Mouse (Mus musculus) myocyte (in vitro differentiated cells): Measurements from ENCODE around the gene B230118H07Rik. TPM values are rescaled to one million over a fixed set of nuclear protein-coding genes. Genes with fewer than 3 reads are reported as not detected.

Experiments
- H3K27me3 ChIP-seq: one replicate; pipeline ENCODE4 v1.6.1; 2011; ENCODE audit not compliant: control insufficient read depth, insufficient read depth, insufficient read length
- H3K36me3 ChIP-seq: one replicate; pipeline ENCODE4 v1.6.1; 2011; ENCODE audit not compliant: control insufficient read depth, insufficient read depth
- H3K4me2 ChIP-seq: one replicate; pipeline ENCODE4 v1.6.1; 2011; ENCODE audit warnings: low read depth, control low read depth
- H3K4me3 ChIP-seq: one replicate; pipeline ENCODE4 v1.5.1; 2011; ENCODE audit warnings: mild to moderate bottlenecking, control low read depth, moderate library complexity
- H3K79me2 ChIP-seq: one replicate; pipeline ENCODE4 v1.6.1; 2011; ENCODE audit not compliant: control insufficient read depth, insufficient read depth
- H3ac ChIP-seq: one replicate; pipeline ENCODE4 v1.6.1; 2011; ENCODE audit not compliant: control insufficient read depth, insufficient read length
- CEBPB ChIP-seq: IDR thresholded peaks from 2 replicates; pipeline ENCODE4 v1.6.1; 2011; ENCODE audit warnings: mild to moderate bottlenecking, moderate library complexity; ENCODE audit not compliant: poor library complexity, insufficient read depth, severe bottlenecking
- E2F4 ChIP-seq: IDR thresholded peaks from one replicate; pipeline ENCODE4 v1.6.1; 2011; ENCODE audit warnings: mild to moderate bottlenecking, control low read depth, moderate library complexity; ENCODE audit not compliant: insufficient read depth
- MAX ChIP-seq: IDR thresholded peaks from one replicate; pipeline ENCODE4 v1.6.1; 2011; ENCODE audit warnings: low read depth, mild to moderate bottlenecking, control low read depth
- MYOD1 ChIP-seq, 3 experiments: IDR thresholded peaks; one replicate each; pipeline ENCODE4 v1.6.1; 2011; ENCODE audit warnings: control low read depth in 2 of 3, low read depth in 2 of 3, mild to moderate bottlenecking in 2 of 3, moderate library complexity in 1 of 3; ENCODE audit not compliant: insufficient read length in 2 of 3, control insufficient read depth in 1 of 3
- MYOG ChIP-seq, 3 experiments: IDR thresholded peaks; one replicate each; pipeline ENCODE4 v1.6.1; 2011; ENCODE audit warnings: control low read depth in 2 of 3, low read depth in 2 of 3, mild to moderate bottlenecking in 2 of 3; ENCODE audit not compliant: insufficient read length in 2 of 3, control insufficient read depth in 1 of 3, insufficient read depth in 1 of 3
- POLR2A ChIP-seq: IDR thresholded peaks from one replicate; pipeline ENCODE4 v1.6.1; 2011; ENCODE audit warnings: low read depth, mild to moderate bottlenecking, control low read depth, moderate library complexity; ENCODE audit not compliant: insufficient read length
- POLR2AphosphoS2 ChIP-seq: IDR thresholded peaks from one replicate; pipeline ENCODE4 v1.6.1; 2011; ENCODE audit warnings: low read depth, control low read depth; ENCODE audit not compliant: insufficient read length
- REST ChIP-seq: IDR thresholded peaks from one replicate; pipeline ENCODE4 v1.6.1; 2011; ENCODE audit warnings: mild to moderate bottlenecking, control low read depth, moderate library complexity; ENCODE audit not compliant: insufficient read depth, insufficient read length
- SRF ChIP-seq: IDR thresholded peaks from one replicate; pipeline ENCODE4 v1.6.1; 2011; ENCODE audit warnings: low read depth; ENCODE audit not compliant: control insufficient read depth, insufficient read length
- TCF12 ChIP-seq: IDR thresholded peaks from one replicate; pipeline ENCODE4 v1.6.1; 2011; ENCODE audit warnings: mild to moderate bottlenecking, control low read depth; ENCODE audit not compliant: poor library complexity, insufficient read depth, severe bottlenecking
- TCF3 ChIP-seq: IDR thresholded peaks from one replicate; pipeline ENCODE4 v1.6.1; 2011; ENCODE audit warnings: low read depth, control low read depth; ENCODE audit not compliant: insufficient read length
- USF1 ChIP-seq: IDR thresholded peaks from one replicate; pipeline ENCODE4 v1.6.1; 2011; ENCODE audit warnings: low read depth, mild to moderate bottlenecking, control low read depth, moderate library complexity
- polyA plus RNA-seq: library from polyadenylated mRNA; unstranded; fragments of >200 nt; fragmentation: generic; extraction: Trizol; gene quantifications from one replicate; pipeline ENCODE4 v1.2.1, GENCODE M21; 2012; ENCODE audit warnings: missing spikeins

The B230118H07Rik gene
- polyA plus RNA-seq, 1 experiment, result 18.1 TPM

DNA sequence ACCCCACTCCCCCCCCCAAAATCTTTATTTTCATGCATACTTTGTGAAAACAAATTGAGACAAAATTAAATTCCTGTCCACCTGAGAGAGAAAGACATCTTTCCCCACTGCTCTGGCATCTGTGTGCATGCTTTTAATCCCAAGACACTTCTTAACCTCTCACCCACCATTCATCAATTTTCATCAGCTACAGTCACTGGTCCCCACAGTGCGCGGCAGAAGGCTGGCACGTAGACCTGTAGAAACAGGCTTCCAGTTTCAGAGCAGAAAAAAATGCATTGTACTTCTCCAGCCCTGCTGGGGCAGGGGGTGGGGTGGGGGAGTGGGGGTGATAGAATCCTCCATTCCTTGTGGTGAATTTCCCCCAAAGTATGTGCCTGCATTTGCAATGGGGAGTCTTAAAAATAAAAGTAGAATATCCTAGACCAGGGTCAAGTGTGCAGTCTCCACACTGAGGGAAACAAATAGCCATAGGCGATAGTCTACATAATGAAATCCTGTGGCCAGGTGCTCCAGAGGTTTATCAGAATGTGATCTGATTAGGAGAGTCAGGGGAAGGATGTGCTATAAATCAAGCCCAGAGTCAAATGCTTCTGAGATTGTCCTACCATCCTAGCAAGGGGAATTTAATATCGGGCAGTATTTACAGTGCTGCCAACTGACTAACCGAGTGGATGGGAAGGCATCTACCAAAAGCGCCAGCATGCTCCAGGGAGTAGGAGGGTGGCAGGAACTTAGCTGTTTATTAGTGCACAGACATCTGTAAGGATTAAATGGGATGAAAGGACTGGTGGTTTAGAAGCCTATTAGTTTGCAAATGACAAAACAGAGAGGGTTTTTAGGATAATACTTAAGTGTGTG, 10.1 kb downstream of the B230118H07Rik start:
- no peaks in the 10 kb centered on the region for H3K36me3 ChIP-seq
- H3K4me2 ChIP-seq, result no peak overlapping the region
- no peaks in the 10 kb centered on the region for H3K79me2 ChIP-seq
- no peak overlapping the region for H3ac ChIP-seq
- TF ChIP-seq CEBPB (no peak), USF1 (no peak)
- H3K27me3 ChIP-seq, result peaks cover 22% of the 10 kb centered on the region
- H3K4me3 ChIP-seq, result no peak overlapping the region

DNA sequence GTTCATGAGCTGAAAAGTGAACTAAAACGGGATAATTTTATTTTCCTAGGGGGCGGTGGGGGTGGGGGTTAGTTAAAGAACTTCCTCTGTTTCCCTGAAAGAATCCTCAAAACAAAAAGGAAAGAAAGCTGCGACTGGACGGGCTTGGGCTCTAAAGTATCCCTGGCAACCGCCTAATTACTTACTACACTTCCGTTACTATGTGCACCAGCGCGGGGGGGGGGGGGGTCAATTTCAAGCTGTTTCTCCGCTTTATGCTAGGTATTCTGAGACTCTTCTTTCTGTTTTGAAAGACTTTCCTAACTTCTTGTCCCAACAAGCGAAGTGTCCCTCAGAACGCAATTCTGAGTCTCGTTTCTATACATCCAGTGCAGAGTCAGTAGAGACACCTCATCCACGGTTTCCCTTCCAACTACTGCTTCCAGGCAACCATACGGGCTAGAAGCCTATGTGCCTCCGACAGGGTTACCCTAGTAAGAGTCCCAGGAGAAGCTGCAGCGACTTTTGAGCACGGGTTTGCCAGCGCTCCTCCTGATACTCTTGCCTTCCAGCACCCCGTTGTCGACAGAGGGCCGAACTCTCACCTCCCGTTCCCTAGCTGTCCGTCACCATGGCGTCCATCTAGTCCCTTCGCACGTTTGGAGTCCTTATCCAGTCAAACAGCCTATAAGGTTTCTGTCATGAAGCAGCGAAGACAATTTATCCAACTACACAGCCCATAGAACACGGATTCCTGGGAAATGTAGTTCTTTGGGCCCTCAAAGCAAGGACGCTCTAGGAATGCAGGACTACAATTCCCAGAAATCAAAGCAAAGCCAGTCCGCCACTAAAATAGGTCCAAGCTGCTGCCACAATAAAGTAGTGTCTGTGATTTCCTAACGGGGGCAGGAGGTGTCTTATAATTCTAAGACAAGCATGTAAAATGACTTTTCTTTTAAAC, 20.8 kb downstream of the B230118H07Rik start:
- H3K79me2 ChIP-seq, result no peaks in the 10 kb centered on the region
- H3K4me3 ChIP-seq, result peak overlapping the region; percentile 39
- no peaks in the 10 kb centered on the region for H3K27me3 ChIP-seq
- H3ac ChIP-seq, result peak overlapping the region; percentile 18
- peak overlapping the region; percentile 64 for H3K4me2 ChIP-seq
- TF ChIP-seq POLR2A (peak; percentile 76), MYOD1 (IDR thresholded peaks at IDR 0.05; ENCODE audit: control insufficient read depth in 1 of 3, insufficient read length in 2 of 3, low read depth in 2 of 3) (no peak), POLR2AphosphoS2 (peak; percentile 40)
- H3K36me3 ChIP-seq, result no peaks in the 10 kb centered on the region

DNA sequence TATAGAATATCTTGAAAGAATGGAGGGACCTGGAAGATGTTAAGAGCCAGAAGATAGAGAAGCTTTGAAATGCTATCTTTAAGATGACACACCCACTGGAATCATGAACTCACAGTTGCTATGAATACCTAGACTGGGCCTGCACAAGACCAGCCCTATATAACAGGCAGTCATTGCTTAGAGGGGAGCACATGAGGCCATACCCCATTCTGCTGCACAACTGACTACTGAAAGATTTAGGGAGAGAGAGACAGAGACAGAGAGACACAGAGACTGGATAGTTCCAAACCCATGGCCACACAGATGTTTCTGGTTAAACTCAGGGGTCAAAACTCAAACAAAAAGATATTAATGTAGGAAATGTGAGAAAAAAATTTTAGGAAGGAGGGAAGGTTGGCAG, 22.1 kb downstream of the B230118H07Rik start:
- Histone ChIP-seq H3K4me3 (no peak overlapping the region), H3K4me2 (no peak overlapping the region), H3ac (no peak overlapping the region), H3K36me3 (no peaks in the 10 kb centered on the region), H3K27me3 (no peaks in the 10 kb centered on the region), H3K79me2 (no peaks in the 10 kb centered on the region)
- no peak for TF ChIP-seq TCF3
- no peak for TF ChIP-seq POLR2A
- TF ChIP-seq MAX, result no peak
- TF ChIP-seq E2F4, result no peak
- TF ChIP-seq SRF, result no peak
- no peak for TF ChIP-seq USF1
- TF ChIP-seq MYOG (IDR thresholded peaks at IDR 0.05; ENCODE audit: control insufficient read depth in 1 of 3, insufficient read depth in 1 of 3, insufficient read length in 2 of 3, low read depth in 2 of 3), result no peak
- no peak for TF ChIP-seq CEBPB
- no peak for TF ChIP-seq POLR2AphosphoS2
- TF ChIP-seq TCF12, result no peak
- no peak for TF ChIP-seq MYOD1 (IDR thresholded peaks at IDR 0.05; ENCODE audit: control insufficient read depth in 1 of 3, insufficient read length in 2 of 3, low read depth in 2 of 3)
- TF ChIP-seq REST, result no peak

DNA sequence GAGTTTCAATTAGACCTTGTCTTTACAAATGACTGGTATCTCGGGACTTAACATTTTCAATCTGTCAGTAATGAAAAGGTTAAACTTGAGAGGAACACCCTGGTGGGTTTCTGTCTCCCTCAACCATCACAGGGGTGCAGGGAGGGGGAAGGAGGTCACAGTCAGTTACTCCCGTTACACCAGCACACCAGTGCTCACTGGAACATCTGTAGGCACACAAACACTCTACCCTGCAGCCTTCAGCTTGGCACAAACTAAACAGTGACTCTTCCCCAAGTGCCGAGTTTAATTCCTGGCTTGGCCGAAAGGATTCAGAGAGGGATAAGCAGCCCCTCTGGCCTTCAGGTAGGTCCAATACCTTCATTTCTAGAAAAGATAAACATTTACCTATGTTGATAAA, 24.8 kb downstream of the B230118H07Rik start, which contains the start of gene Rag2:
TSS of gene Rag2 (plus strand) at position 193 of the 400 bp plus-strand sequence.
- TF ChIP-seq POLR2A (no peak), MYOD1 (IDR thresholded peaks at IDR 0.05; ENCODE audit: control insufficient read depth in 1 of 3, insufficient read length in 2 of 3, low read depth in 2 of 3) (no peak), SRF (no peak), CEBPB (no peak), E2F4 (no peak), USF1 (no peak), MAX (no peak), TCF3 (no peak), TCF12 (no peak), MYOG (IDR thresholded peaks at IDR 0.05; ENCODE audit: control insufficient read depth in 1 of 3, insufficient read depth in 1 of 3, insufficient read length in 2 of 3, low read depth in 2 of 3) (no peak), REST (no peak), POLR2AphosphoS2 (no peak)
- no peak within 1 kb of the TSS for H3ac ChIP-seq
- no peak within 1 kb of the TSS for H3K4me2 ChIP-seq
- no peak within 1 kb of the TSS for H3K4me3 ChIP-seq
- H3K27me3 ChIP-seq, result peaks cover 6% of the 10 kb centered on the region
- no peaks in the 10 kb centered on the region for H3K79me2 ChIP-seq
- H3K36me3 ChIP-seq, result no peaks in the 10 kb centered on the region

- no peaks in the 10 kb centered on the region for H3K36me3 ChIP-seq
- H3K79me2 ChIP-seq, result no peaks in the 10 kb centered on the region
- no peak for TF ChIP-seq MYOG (IDR thresholded peaks at IDR 0.05; ENCODE audit: control insufficient read depth in 1 of 3, insufficient read depth in 1 of 3, insufficient read length in 2 of 3, low read depth in 2 of 3)
- TF ChIP-seq TCF3, result no peak
- TF ChIP-seq POLR2A, result no peak
- no peak for TF ChIP-seq CEBPB
- TF ChIP-seq SRF, result no peak
- TF ChIP-seq MYOD1 (IDR thresholded peaks at IDR 0.05; ENCODE audit: control insufficient read depth in 1 of 3, insufficient read length in 2 of 3, low read depth in 2 of 3), result no peak
- TF ChIP-seq REST, result no peak
- no peak for TF ChIP-seq TCF12
- TF ChIP-seq E2F4, result no peak
- H3K4me2 ChIP-seq, result no peak overlapping the region
- H3ac ChIP-seq, result no peak overlapping the region
- peaks cover 6% of the 10 kb centered on the region for H3K27me3 ChIP-seq
- no peak overlapping the region for H3K4me3 ChIP-seq
These were observed 25.3 kb downstream of the B230118H07Rik start for GRCm38 (mm10) chr2:101624011-101624410.
